Mouse (Mus musculus) neural tube, embryonic 12.5 days (tissue): ENCODE results near the gene Mybpc2. TPM values are rescaled to one million over a fixed set of nuclear protein-coding genes. Genes with fewer than 3 reads are reported as not detected.

Experiments used
- ATAC-seq: fragments of 200-750 bp; cut with Nextera tagmentation; 2 replicates; pipeline ENCODE4 v1.8.0; 2017; ENCODE audit warnings: low read depth, mild to moderate bottlenecking, moderate TSS enrichment, moderate library complexity; ENCODE audit not compliant: low FRiP score
- H3K27ac ChIP-seq: fragments of 300-500 bp; sonication (generic); 2 replicates; pipeline ENCODE4 v1.5.1; 2016
- H3K27me3 ChIP-seq: fragments of 300-500 bp; sonication (generic); replicated peaks from 2 replicates; pipeline ENCODE4 v1.6.1; 2016; ENCODE audit warnings: mild to moderate bottlenecking
- H3K36me3 ChIP-seq: fragments of 300-500 bp; sonication (generic); 2 replicates; pipeline ENCODE4 v1.6.1; 2016; ENCODE audit warnings: mild to moderate bottlenecking
- H3K4me1 ChIP-seq: fragments of 300-500 bp; sonication (generic); 2 replicates; pipeline ENCODE4 v1.6.1; 2016
- H3K4me2 ChIP-seq: fragments of 300-500 bp; sonication (generic); replicated peaks from 2 replicates; pipeline ENCODE4 v1.6.1; 2016; ENCODE audit warnings: mild to moderate bottlenecking
- H3K4me3 ChIP-seq: fragments of 300-500 bp; sonication (generic); 2 replicates; pipeline ENCODE4 v1.5.1; 2016
- H3K9ac ChIP-seq: fragments of 300-500 bp; sonication (generic); 2 replicates; pipeline ENCODE4 v1.6.1; 2016; ENCODE audit warnings: mild to moderate bottlenecking
- H3K9me3 ChIP-seq: fragments of 300-500 bp; sonication (generic); 2 replicates; pipeline ENCODE4 v1.6.1; 2016; ENCODE audit warnings: mild to moderate bottlenecking
- WGBS: fragments of 180-500 bp; shearing (Covaris S2); methylation state at CpG from one replicate; pipeline ENCODE4 v1.1.7; 2016; 5-methylcytosine and 5-hydroxymethylcytosine counted together
- polyA plus RNA-seq: library from polyadenylated mRNA; unstranded; fragments of >200 nt; fragmentation: Nextera tagmentation; extraction: Ambion mirVana; gene quantifications from 2 replicates; pipeline ENCODE4 v1.2.1, GENCODE M21; 2016

The Mybpc2 gene
- polyA plus RNA-seq, 1 experiment from 2014 or later: 0.11 TPM

DNA sequence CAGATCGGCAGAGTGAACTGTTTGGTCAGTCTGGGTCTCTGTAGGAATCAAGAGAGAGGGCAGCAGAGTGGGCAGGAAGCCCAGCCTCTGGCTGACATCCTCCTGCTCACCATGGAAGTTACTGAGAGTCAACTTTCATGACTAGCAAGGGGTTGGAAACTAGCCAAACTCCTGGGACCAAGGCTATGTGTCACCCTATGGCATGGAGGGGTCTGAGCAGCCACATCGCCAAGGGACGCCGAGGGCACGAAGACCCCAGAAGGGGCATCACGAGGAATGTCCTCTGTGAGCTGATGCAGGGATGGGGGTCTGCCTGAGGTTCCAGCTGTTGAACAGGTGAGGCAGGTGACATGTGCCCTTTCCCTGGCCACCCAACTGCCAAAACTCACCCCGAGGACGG lies 35.9 kb downstream of the Mybpc2 start:
- no peak overlapping the region for H3K9ac ChIP-seq
- H3K4me3 ChIP-seq: no peak overlapping the region
- H3K4me1 ChIP-seq: peaks cover 3% of the 10 kb centered on the region; the same call in 1 of the 2 replicates
- WGBS: 93% methylated on average over 8 of the region's 8 CpGs
- H3K9me3 ChIP-seq: no peaks in the 10 kb centered on the region
- no peak overlapping the region for H3K27ac ChIP-seq
- no peaks in the 10 kb centered on the region for H3K27me3 ChIP-seq
- ATAC-seq: no peak
- no peak overlapping the region for H3K4me2 ChIP-seq
- peaks cover 46% of the 10 kb centered on the region for H3K36me3 ChIP-seq

DNA sequence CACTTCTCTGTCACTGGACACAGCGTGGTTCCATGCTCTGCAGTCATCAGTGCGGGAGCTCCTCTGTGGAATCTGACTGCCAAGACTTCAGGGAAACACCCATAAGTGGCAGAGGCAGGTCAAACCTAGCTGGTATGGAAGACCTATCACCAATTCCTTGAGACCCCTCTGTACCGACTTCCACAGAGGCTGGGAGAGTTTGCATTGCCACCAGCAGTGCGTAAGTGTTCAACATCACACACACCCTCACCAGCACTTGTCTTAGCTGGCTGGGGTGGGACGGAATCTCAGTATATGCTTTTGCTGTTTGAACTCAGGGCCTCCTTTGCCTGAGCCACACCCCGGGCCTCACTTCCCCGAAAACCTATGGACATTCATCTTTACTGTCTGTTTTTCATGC lies 36.5 kb downstream of the Mybpc2 start:
- no peaks in the 10 kb centered on the region for H3K9me3 ChIP-seq
- H3K4me1 ChIP-seq: peaks cover 3% of the 10 kb centered on the region; the same call in 1 of the 2 replicates
- H3K4me3 ChIP-seq: no peak overlapping the region
- H3K36me3 ChIP-seq: peaks cover 40% of the 10 kb centered on the region
- H3K4me2 ChIP-seq: no peak overlapping the region
- H3K27me3 ChIP-seq: no peaks in the 10 kb centered on the region
- ATAC-seq: no peak
- H3K9ac ChIP-seq: no peak overlapping the region
- 91% methylated on average over 7 of the region's 7 CpGs for WGBS
- no peak overlapping the region for H3K27ac ChIP-seq

- H3K9me3 ChIP-seq: no peaks in the 10 kb centered on the region
- no peak for ATAC-seq
- H3K9ac ChIP-seq: no peak overlapping the region
- H3K4me1 ChIP-seq: peaks cover 3% of the 10 kb centered on the region; the same call in 1 of the 2 replicates
- WGBS: 68% methylated on average over 13 of the region's 13 CpGs
- H3K36me3 ChIP-seq: peaks cover 31% of the 10 kb centered on the region
- no peak overlapping the region for H3K27ac ChIP-seq
- peaks cover 7% of the 10 kb centered on the region for H3K27me3 ChIP-seq
- H3K4me2 ChIP-seq: no peak overlapping the region
- H3K4me3 ChIP-seq: no peak overlapping the region
Measured at GRCm38 (mm10) chr7:44486927-44487575, 37.4 kb downstream of the Mybpc2 start.

- Histone ChIP-seq H3K4me2 (no peak overlapping the region), H3K36me3 (peaks cover 18% of the 10 kb centered on the region), H3K9me3 (no peaks in the 10 kb centered on the region), H3K27ac (no peak overlapping the region), H3K27me3 (peaks cover 17% of the 10 kb centered on the region), H3K4me3 (no peak overlapping the region), H3K9ac (no peak overlapping the region), H3K4me1 (peaks cover 3% of the 10 kb centered on the region; the same call in 1 of the 2 replicates)
- no peak; the same call in 1 of the 2 replicates for ATAC-seq
- WGBS: 77% methylated on average over 7 of the region's 7 CpGs
Measured at GRCm38 (mm10) chr7:44485572-44486195, 38.8 kb downstream of the Mybpc2 start.

DNA sequence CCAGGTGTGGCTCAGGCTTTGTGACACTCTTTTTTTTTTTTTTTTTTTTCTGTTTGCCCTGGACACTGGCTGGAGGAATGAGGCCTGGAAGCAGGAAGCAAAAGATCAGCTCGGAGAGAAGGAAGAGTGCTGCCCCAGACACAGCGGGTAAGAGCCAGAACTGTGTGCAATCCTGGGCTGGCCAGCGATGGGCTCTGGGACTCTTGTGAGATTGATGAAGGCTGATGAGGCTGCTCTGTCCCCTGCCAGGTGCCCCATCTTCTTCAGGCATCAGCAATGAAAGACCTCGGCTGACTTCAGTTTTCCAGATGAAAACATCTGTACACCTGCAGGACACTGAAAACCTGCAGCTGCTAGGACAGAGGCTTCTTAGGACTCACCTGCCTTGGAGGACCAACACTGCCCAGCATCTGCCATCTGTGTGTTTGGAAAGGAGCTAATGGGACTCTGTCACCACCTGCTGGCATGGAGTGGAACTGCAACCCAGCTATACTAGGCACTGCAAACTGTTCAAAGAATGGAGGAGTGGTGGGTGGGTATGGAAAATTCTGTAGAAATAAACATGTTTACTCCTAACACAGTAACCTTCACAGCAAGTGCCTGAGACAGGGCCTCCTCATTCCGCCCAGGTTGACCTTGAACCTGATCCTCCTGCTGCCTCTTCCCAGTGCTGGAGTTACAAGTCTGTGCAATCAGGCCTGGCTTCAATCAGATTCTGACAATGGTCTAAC lies 39.5 kb downstream of the Mybpc2 start:
- Histone ChIP-seq H3K27me3 (peaks cover 23% of the 10 kb centered on the region), H3K4me1 (peaks cover 3% of the 10 kb centered on the region; the same call in 1 of the 2 replicates), H3K27ac (no peak overlapping the region), H3K9ac (no peak overlapping the region), H3K4me2 (no peak overlapping the region), H3K36me3 (peaks cover 11% of the 10 kb centered on the region), H3K4me3 (no peak overlapping the region), H3K9me3 (no peaks in the 10 kb centered on the region)
- WGBS: 34% methylated on average over 5 of the region's 5 CpGs
- peak; percentile 70 for ATAC-seq

DNA sequence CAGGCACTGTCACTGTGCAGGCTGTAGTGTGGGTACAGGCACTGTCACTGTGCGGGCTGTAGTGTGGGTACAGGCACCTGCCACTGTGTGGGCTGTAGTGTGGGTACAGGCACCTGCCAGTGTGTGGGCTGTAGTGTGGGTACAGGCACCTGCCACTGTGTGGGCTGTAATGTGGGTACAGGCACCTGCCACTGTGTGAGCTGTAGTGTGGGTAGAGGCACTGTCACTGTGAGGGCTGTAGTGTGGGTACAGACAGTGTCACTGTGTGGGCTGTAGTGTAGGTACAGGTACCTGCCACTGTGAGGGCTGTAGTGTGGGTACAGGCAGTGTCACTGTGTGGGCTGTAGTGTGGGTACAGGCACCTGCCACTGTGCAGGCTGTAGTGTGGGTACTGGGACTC lies 40.3 kb downstream of the Mybpc2 start:
- peaks cover 7% of the 10 kb centered on the region for H3K36me3 ChIP-seq
- H3K4me2 ChIP-seq: no peak overlapping the region
- WGBS: 96% methylated on average over 1 of the region's 1 CpGs
- no peak overlapping the region for H3K9ac ChIP-seq
- no peak for ATAC-seq
- H3K27ac ChIP-seq: no peak overlapping the region
- H3K4me1 ChIP-seq: peaks cover 3% of the 10 kb centered on the region; the same call in 1 of the 2 replicates
- H3K9me3 ChIP-seq: no peaks in the 10 kb centered on the region
- H3K27me3 ChIP-seq: peaks cover 32% of the 10 kb centered on the region
- H3K4me3 ChIP-seq: no peak overlapping the region

GRCm38 (mm10) chr7:44482836-44483435 lies 41.5 kb downstream of the Mybpc2 start:
- H3K36me3 ChIP-seq: no peaks in the 10 kb centered on the region; the same call in 1 of the 2 replicates
- peaks cover 42% of the 10 kb centered on the region for H3K27me3 ChIP-seq
- peaks cover 3% of the 10 kb centered on the region; the same call in 1 of the 2 replicates for H3K4me1 ChIP-seq
- no peak overlapping the region for H3K27ac ChIP-seq
- H3K4me3 ChIP-seq: no peak overlapping the region
- H3K4me2 ChIP-seq: no peak overlapping the region
- H3K9me3 ChIP-seq: no peaks in the 10 kb centered on the region
- WGBS: 76% methylated on average over 3 of the region's 3 CpGs
- H3K9ac ChIP-seq: no peak overlapping the region
- ATAC-seq: no peak

DNA sequence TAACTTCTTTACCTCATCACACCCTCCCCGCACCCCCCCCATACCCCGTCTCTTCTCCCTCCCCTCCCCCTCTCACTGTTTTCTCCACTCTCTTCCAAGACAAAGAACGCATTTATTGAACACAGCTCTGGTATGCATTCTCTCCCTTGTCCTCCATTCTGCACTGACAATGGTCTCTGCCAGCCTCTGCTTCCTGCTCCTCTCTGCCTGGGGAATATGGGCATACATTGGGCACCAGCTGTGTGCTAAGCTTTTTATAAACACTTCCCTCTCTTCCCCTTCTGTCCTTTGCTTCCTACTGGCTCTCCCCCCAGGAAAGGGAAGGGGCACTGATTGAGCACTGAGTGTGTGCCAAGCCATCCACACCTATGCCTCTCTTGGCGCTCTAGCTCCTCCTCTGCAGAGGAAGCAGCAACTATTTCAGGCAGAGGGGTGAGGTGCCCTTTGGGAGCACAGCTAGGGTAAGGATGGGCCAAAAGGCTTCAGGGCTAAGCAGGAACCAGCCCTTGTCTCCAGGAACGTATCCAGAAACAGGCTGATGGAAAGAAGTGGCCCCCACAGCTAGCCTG lies 49.3 kb downstream of the Mybpc2 start:
- H3K27ac ChIP-seq: 0 out of 2 replicates have a peak overlapping the region, but pooled peaks have one; percentile 32
- peaks cover 27% of the 10 kb centered on the region for H3K4me1 ChIP-seq
- H3K9ac ChIP-seq: no peak overlapping the region
- H3K4me2 ChIP-seq: peak overlapping the region; percentile 31
- H3K27me3 ChIP-seq: peaks cover 47% of the 10 kb centered on the region
- H3K36me3 ChIP-seq: no peaks in the 10 kb centered on the region
- no peak overlapping the region for H3K4me3 ChIP-seq
- no peaks in the 10 kb centered on the region for H3K9me3 ChIP-seq
- no peak; the same call in 1 of the 2 replicates for ATAC-seq
- WGBS: 36% methylated on average over 5 of the region's 5 CpGs

DNA sequence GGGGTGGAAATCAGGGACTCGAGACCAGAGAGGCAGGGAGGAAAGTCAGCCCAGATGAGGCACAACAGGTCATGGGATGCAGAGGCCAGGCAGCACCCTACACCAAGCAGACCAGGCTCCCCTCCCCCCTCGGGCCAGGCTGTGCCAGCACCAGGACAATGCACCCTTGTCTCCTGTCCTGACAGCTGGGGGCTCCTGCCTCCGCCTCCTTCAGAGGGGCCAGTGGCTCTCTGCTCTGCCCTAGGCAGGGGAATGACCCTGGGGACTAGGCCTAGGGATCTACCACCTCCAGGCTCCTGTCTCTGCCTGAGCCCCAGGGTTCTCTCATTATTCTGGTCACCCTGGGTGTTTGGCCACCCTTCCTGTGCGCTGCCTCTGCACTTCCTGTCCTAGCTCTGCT lies 50.0 kb downstream of the Mybpc2 start:
- peaks cover 39% of the 10 kb centered on the region for H3K27me3 ChIP-seq
- no peak overlapping the region for H3K4me3 ChIP-seq
- H3K4me1 ChIP-seq: peaks cover 27% of the 10 kb centered on the region
- no peaks in the 10 kb centered on the region for H3K9me3 ChIP-seq
- 10% methylated on average over 4 of the region's 4 CpGs for WGBS
- H3K9ac ChIP-seq: peak overlapping the region; percentile 47
- no peaks in the 10 kb centered on the region for H3K36me3 ChIP-seq
- H3K27ac ChIP-seq: 0 out of 2 replicates have a peak overlapping the region, but pooled peaks have one; percentile 33
- peak; percentile 88 for ATAC-seq
- peak overlapping the region; percentile 31 for H3K4me2 ChIP-seq

DNA sequence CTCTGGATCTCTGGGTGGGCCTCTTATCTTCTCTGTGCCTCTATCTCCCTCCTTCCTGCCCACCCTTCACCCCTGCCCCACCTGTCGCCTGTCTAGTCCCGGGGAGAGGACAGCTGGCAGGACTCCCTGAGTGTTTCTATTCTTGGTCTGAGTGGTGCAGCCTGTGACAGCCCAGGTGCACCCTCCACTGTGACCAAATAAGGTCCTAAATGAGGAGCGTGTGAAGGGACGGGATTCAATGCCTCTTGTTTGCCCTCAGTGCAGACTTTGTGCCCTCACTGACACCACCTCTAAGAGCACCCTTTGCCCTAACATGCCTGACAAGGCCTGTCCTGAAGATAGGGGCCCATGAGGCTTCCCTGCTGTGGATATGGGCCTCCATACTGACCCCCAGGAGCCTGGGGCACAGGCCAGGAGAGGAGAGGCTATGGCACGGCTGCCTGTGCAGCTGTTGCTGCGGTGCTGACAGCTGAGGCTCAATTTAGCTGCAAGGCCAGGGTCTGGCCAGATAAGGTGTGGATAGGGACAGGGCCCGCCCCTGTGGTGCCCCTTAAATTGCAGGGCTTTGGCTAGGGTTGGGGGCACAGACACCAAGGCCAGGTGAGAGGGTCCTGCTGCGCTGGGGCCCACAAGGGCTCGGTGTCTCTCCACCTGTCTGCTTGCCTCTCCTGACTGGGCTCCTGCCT lies 51.4 kb downstream of the Mybpc2 start:
- Histone ChIP-seq H3K9me3 (no peaks in the 10 kb centered on the region), H3K27ac (no peak overlapping the region), H3K9ac (peak overlapping the region; percentile 42; the same call in 1 of the 2 replicates), H3K27me3 (peaks cover 28% of the 10 kb centered on the region), H3K4me1 (peaks cover 37% of the 10 kb centered on the region), H3K36me3 (no peaks in the 10 kb centered on the region), H3K4me2 (no peak overlapping the region), H3K4me3 (no peak overlapping the region)
- WGBS: 60% methylated on average over 9 of the region's 9 CpGs
- ATAC-seq: no peak

- no peak overlapping the region for H3K27ac ChIP-seq
- WGBS: 21% methylated on average over 1 of the region's 1 CpGs
- peaks cover 23% of the 10 kb centered on the region for H3K27me3 ChIP-seq
- ATAC-seq: no peak
- H3K36me3 ChIP-seq: no peaks in the 10 kb centered on the region
- H3K4me1 ChIP-seq: peaks cover 37% of the 10 kb centered on the region
- H3K9ac ChIP-seq: no peak overlapping the region
- no peaks in the 10 kb centered on the region for H3K9me3 ChIP-seq
- no peak overlapping the region for H3K4me3 ChIP-seq
- H3K4me2 ChIP-seq: no peak overlapping the region
Measured at GRCm38 (mm10) chr7:44472558-44472885, 51.9 kb downstream of the Mybpc2 start.
